Mouse (Mus musculus) olfactory bulb, adult 2 months (tissue): ENCODE results near the gene Mbnl2.

Experiments used
- CTCF ChIP-seq: fragments of 200-500 bp; IDR thresholded peaks from 2 replicates; pipeline ENCODE4 v1.5.1; 2012; ENCODE audit warnings: low read depth, mild to moderate bottlenecking, low read length, moderate library complexity; ENCODE audit not compliant: insufficient read depth
- POLR2A ChIP-seq: fragments of 200-500 bp; IDR thresholded peaks from 2 replicates; pipeline ENCODE4 v1.6.1; 2012; ENCODE audit warnings: mild to moderate bottlenecking, low read depth, low read length, moderate library complexity; ENCODE audit not compliant: insufficient read depth

GRCm38 (mm10) chr14:120480927-120481326 lies 205.5 kb downstream of the Mbnl2 start:
- no peak for TF ChIP-seq CTCF
- no peak for TF ChIP-seq POLR2A
